15 mouse cellular contexts compared by ENCODE assay signal in genomic region chr6:30730301-30730971, GRCm38 (mm10). TPM values are rescaled to one million over a fixed set of nuclear protein-coding genes. Genes with fewer than 3 reads are reported as not detected.
DNase-seq lines count a peak whose midpoint lies in the region; ATAC-seq lines count a peak whose summit lies in the region.
"Had no signal": no experiment of that assay in that cellular context is flagged by ENCODE, and none has a peak within 500 bp of the region (broad histone marks: within the 10 kb centered on the region; RNA-seq: fewer than 3 reads in every experiment).

No protein-coding gene starts in this region.

- no peak overlapping the region for H3K4me3 ChIP-seq in heart, embryonic 13.5 days
- no peak overlapping the region for H3K4me3 ChIP-seq in kidney, embryonic 16.5 days (ENCODE audit: low read length)
- H3K4me3 ChIP-seq: embryonic facial prominence, embryonic 12.5 days; myocyte had no signal

- no peaks in the 10 kb centered on the region for H3K27me3 ChIP-seq in heart, embryonic 13.5 days (replicated peaks)
- no peaks in the 10 kb centered on the region for H3K27me3 ChIP-seq in kidney, embryonic 16.5 days (ENCODE audit: insufficient read depth, low read length)
- H3K27me3 ChIP-seq: embryonic facial prominence, embryonic 12.5 days had no signal

- no peak overlapping the region for H3K4me2 ChIP-seq in heart, embryonic 13.5 days
- peak overlapping the region; percentile 34 for H3K4me2 ChIP-seq in kidney, embryonic 16.5 days (replicated peaks; ENCODE audit: low read depth, low read length)
- H3K4me2 ChIP-seq: embryonic facial prominence, embryonic 12.5 days had no signal

- H3K9me3 ChIP-seq in heart, embryonic 13.5 days: peaks cover 10% of the 10 kb centered on the region
- peaks cover 10% of the 10 kb centered on the region for H3K9me3 ChIP-seq in kidney, embryonic 16.5 days (ENCODE audit: low read length)
- H3K9me3 ChIP-seq: G1E had no signal

- WGBS in heart, embryonic 13.5 days: 55% methylated on average over 12 of the region's 12 CpGs
- WGBS in kidney, embryonic 16.5 days: 10% methylated on average over 12 of the region's 12 CpGs

- peak overlapping the region; percentile 39; the same call in 1 of the 2 replicates for H3K27ac ChIP-seq in heart, embryonic 13.5 days (replicated peaks)
- peak overlapping the region; percentile 90 for H3K27ac ChIP-seq in kidney, embryonic 16.5 days (ENCODE audit: low read length)

- H3K36me3 ChIP-seq in heart, embryonic 13.5 days: 0 out of 2 replicates have a peak, but pooled peaks cover 2% of the 10 kb centered on the region
- H3K36me3 ChIP-seq in kidney, embryonic 16.5 days (ENCODE audit: insufficient read depth, low read length): no peaks in the 10 kb centered on the region
- H3K36me3 ChIP-seq: embryonic facial prominence, embryonic 12.5 days; G1E had no signal

- DNase-seq in heart, adult 9 months (ENCODE audit: low spot score in 2 of 2): no peak
- no peak for DNase-seq in kidney, adult 11 months
- peak; percentile 56 for DNase-seq in NIH3T3 (ENCODE audit: low read depth)
- DNase-seq in kidney, postnatal 25 days: peak; percentile 26 to 34
- no peak for DNase-seq in adrenal gland, adult (ENCODE audit: inconsistent age in 2 of 2, low spot score in 1 of 2)
- no peak for DNase-seq in T-cell, adult 2 months (ENCODE audit: low spot score)
- DNase-seq: cerebellum, postnatal 14 days; layer of hippocampus, postnatal 36 days had no signal

- no peak overlapping the region for H3K9ac ChIP-seq in heart, embryonic 13.5 days
- peak overlapping the region; percentile 28; the same call in 1 of the 2 replicates for H3K9ac ChIP-seq in kidney, embryonic 16.5 days (replicated peaks; ENCODE audit: low read length)
- H3K9ac ChIP-seq: embryonic facial prominence, embryonic 12.5 days had no signal

- ATAC-seq in heart, embryonic 13.5 days (ENCODE audit: extremely low read depth, insufficient number of reproducible peaks, low FRiP score, low TSS enrichment): 0 out of 2 replicates have a peak, but pooled peaks have one; percentile 25
- peak; percentile 88 for ATAC-seq in kidney, embryonic 16.5 days (ENCODE audit: low FRiP score, low TSS enrichment)
- ATAC-seq: forebrain, embryonic 16.5 days; inflammation-experienced regulatory T-cells, adult 6 months had no signal

- H3K4me1 ChIP-seq in heart, embryonic 13.5 days: peaks cover 35% of the 10 kb centered on the region
- peaks cover 33% of the 10 kb centered on the region for H3K4me1 ChIP-seq in kidney, embryonic 16.5 days (ENCODE audit: insufficient read depth, low read length)

RNA-seq across cellular contexts. Expression of gene Mest, which starts 7.1 kb away (rescaled TPM):
- polyA plus RNA-seq in heart, embryonic 13.5 days (2015; fragmentation: Nextera tagmentation; extraction: Ambion mirVana): 2,537 and 2,584 TPM in 2 replicates
- polyA plus RNA-seq in kidney, embryonic 16.5 days (2015; fragmentation: Nextera tagmentation; extraction: Ambion mirVana): 2,098 and 2,228 TPM in 2 replicates

RNA-seq across cellular contexts. Expression of gene Cep41, which starts 36.9 kb away (rescaled TPM):
- polyA plus RNA-seq in heart, embryonic 13.5 days (2015; fragmentation: Nextera tagmentation; extraction: Ambion mirVana): 11.0 and 12.2 TPM in 2 replicates
- 20.6 and 21.6 TPM in 2 replicates for polyA plus RNA-seq in kidney, embryonic 16.5 days (2015; fragmentation: Nextera tagmentation; extraction: Ambion mirVana)

Comparison
In these comparisons a context has a peak if more than half of its experiments do, and no peak if none do; other contexts are left out.
1. DNase-seq: peak in NIH3T3 (single experiment) and kidney, postnatal 25 days (2 of 2); none in heart, adult 9 months (0 of 2), kidney, adult 11 months (single experiment), adrenal gland, adult (0 of 2) and T-cell, adult 2 months (single experiment).